Mouse (Mus musculus) testis, adult 2 months (tissue): Measurements from ENCODE around the gene Irak4.

Experiments used
- CTCF ChIP-seq: fragments of 200-500 bp; IDR thresholded peaks from 2 replicates; pipeline ENCODE4 v1.5.1; 2012; ENCODE audit warnings: low read depth, mild to moderate bottlenecking, inconsistent platforms, low read length, moderate library complexity; ENCODE audit not compliant: control insufficient read depth, insufficient read depth, insufficient replicate concordance
- POLR2A ChIP-seq: fragments of 200-500 bp; IDR thresholded peaks from 2 replicates; pipeline ENCODE4 v1.6.1; 2012; ENCODE audit warnings: low read depth, mild to moderate bottlenecking, inconsistent platforms, low read length, moderate library complexity; ENCODE audit not compliant: control insufficient read depth

- no peak for TF ChIP-seq CTCF
- TF ChIP-seq POLR2A, result no peak
Measured at GRCm38 (mm10) chr15:94520205-94520900, 23.1 kb upstream of the Irak4 start.
